Mouse (Mus musculus): ENCODE measurements at regions not wholly inside any gene's neighbourhood (a gene's known extent, or its start where the extent isn't known, plus 50 kb on each side); places are given as distances from the start of the nearest gene placed in this dataset.
"Not testable (repeated sequence)": the region's sequence is repeated elsewhere in the genome, so short reads cannot be mapped to it uniquely, and the experiment has no call there.

DNA sequence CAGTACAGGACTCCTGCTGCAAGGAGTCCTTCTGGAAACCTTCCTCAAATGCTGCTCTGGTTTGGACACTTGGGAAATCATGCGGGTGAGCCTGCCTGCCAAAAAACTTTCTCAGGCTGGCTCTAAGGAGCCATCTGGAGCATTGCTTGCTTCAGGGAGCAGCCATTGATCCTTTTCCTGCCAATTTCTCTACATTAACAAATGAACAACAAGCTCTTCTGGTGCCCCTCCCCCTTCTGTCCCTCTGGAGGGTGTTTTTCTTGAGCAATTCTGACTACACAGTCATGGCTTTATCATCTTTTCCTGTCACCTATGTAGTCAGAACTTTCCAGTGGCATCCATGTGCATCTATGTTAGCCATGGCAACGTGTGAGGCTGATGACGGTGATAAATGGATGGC, 84.5 kb downstream of the Fam43a start:
- DNase-seq (ENCODE audit: low spot score in 2 of 2), result peak; percentile 14 to 23

DNA sequence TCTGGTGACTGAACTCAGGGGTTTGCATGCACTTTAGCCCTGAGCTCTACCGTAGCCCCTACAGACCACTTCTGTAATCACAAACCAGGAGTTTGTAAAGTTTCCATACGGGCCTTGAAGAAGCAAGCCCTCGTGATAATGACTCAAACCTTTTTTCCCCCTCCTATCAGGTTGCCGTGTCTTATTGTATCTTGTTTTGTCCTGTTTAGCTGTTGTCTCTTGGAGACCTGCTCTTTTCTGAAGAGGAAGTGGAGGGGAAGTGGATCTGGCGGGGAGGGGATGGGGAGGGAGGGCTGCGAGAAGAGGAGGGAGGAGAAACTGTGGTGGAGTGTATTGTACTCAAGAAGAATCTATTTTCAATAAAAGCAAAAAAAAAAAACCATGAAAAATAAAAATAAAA, 87.0 kb downstream of the Fam43a start:
- DNase-seq (ENCODE audit: low spot score in 2 of 2), result no peak

DNA sequence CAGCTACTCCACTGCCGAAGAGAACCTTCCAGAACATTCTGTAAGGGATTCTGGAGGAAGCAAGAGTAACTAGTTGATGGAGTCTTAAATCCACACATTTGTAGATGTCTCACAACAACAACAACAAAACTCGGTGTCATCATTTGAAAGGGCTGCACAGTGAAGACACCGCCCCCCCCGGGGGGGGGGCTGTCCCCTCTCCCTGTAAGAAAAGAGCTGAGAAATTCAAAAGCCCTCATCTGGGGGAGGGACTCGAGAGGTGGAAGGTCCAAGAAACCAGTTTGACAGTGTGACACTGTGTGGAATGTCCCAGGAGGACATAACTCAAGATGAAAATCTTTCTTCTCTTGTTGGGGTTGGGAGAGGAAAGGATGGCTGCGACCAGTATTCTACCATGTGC, 87.7 kb downstream of the Fam43a start:
- no peak for DNase-seq (ENCODE audit: low spot score in 2 of 2)

DNA sequence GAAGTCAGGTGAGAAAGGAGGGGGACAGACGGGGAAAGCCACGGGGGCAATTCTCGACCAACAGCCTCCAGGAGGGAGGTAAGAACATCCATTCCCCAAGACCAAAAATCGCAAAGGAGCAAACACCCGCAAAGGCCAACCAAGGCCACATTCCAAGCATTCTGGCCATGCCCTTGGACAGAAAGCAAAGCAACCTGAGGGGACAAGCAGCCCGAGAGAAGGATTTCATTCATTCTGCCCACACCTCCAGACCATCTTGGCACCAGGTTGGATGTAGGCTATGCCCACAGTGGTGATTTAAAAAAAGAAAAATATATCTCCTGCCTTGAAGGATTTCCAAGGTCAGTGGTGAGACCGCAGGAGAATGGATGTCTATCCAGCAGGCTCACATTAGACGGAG, 88.2 kb downstream of the Fam43a start:
- DNase-seq (ENCODE audit: low spot score in 2 of 2), result no peak

DNA sequence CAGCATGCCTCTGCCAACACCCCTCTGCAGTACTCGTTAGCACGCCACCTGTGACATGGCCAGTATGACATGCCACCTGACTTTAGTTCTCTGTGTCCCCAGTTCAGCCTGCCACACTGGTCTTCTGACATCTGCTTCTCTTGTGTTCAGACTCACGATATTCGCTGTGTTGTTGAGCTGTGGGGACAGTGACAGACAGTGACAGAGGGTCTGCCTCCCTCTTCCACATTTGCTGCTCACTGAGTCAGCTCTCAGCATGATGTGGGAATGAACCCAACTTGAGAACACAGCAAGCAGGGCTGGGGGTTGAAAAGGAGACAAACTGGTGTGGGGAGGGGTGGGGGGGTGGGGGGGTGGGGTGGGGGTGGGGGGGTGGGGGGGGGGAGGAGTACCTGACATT, 91.0 kb downstream of the Fam43a start:
- DNase-seq (ENCODE audit: low spot score in 2 of 2), result no peak

DNA sequence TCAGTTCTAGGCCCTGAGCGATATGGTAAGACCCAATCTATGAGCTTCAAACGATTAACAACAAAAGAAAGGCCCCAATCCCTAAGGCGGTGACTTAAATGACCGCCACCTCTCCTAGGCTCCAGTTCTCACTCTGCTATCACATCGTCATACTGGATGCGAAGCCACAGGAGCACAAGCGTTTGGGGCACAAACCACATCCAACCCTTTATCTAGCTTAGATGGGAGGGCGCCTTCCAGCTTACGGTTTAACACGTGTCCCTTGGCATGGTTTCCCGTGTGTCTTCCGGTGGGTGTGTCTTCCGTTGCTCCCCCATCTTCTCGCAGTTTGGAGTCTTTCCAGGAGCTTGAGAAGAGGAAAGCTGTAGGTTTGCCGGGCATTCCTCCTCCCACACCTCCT, 92.4 kb downstream of the Fam43a start:
- DNase-seq (ENCODE audit: low spot score in 2 of 2), result no peak

DNA sequence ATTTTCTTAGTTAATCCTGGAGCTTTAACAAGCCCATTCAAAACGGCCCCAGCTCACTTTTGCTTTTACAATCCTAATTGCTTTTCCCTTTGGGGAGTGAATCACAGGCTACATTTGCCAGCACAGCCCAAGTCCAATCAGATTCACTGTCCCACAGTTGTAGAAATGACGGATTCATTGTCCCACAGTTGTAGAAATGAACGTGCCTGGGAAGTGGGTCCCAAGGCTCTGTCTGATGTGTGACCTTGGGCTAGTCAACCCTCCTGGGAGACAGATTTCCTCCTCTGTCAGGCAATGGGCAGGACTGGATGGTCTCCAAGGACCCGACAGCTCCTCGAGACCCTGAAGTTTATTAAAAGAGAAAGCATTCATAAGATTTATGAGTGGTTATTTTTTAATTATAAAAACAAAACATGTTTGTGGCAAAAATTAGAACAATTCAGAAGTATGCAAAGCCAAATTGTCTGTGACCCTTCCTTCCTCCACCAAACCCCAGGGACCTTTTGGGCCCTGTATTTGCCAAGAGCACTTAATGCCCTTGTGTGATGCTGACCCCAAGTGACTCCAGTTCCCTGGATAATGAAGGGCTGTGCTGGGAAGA, 93.1 kb downstream of the Fam43a start:
- no peak for DNase-seq (ENCODE audit: low spot score in 2 of 2)

DNA sequence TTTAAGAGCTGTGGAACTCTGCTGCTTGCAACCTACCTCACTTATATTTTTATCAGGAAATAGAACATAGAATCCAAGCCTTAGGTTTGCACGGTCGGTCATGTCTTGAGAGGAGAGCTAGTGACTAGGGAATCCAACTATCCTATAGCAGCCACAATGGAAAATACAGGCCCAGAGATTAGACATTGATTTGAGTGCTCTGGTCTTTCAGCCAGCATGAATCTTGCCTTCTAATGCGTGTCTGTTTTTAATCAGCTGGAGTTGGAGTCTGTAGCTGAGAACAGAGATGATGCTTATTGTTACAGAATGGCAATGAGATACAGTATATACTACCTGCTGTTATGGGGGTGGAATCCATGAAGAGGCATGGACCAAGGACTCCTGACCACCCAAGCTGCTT, 93.7 kb downstream of the Fam43a start:
- no peak for DNase-seq (ENCODE audit: low spot score in 2 of 2)

DNA sequence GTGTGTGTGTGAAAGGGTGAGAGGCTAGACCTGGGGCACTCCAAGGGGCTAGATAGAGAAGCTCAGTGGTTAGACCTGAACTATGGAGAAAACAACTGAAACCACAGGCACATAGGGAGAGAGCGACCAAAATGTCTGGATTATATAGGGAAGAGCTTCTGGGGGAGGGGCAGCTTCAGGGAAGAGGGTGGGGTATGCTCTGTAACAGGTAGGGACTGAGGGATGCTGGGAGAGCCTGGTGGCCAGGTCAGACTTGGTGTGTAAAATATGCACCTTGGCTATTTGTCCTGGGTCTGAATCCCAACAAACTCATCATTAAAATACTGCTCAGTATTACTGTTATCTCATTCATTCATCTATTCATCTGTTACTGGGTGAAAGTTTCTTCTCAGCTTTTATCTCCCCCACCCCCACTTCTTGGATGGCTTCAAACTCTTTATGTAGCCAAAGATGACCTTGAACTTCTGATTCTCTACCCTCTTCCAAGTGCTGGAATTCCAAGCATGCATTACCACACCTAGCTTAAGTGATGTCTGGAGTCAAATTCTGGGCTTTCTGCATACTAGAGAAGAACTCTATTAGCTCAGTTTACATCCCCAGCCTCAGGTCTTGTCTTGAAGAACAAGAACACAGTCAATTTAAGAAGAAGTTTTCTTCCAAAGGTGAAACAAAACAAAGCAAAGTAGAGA, 94.5 kb downstream of the Fam43a start:
- no peak for DNase-seq (ENCODE audit: low spot score in 2 of 2)

DNA sequence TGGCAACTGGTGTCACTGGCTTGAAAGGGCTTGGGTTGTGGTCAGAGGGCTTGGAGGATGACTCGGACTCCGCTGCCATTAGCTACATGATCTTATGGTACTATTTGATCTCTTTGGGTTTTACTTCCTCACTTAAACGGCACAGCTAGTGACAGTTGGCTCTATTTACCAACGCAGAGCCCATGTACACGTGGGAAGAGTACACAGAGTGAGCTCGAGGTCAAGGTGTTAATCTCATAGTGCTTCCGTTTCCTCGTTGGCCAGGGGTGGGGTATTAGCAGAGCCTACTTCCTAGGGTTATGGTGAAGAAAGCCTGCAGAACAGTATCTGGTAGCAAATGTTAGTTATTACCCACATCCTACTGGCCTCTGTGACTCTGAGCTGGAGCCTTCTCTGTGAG, 96.2 kb downstream of the Fam43a start:
- DNase-seq (ENCODE audit: low spot score in 2 of 2), result no peak

DNA sequence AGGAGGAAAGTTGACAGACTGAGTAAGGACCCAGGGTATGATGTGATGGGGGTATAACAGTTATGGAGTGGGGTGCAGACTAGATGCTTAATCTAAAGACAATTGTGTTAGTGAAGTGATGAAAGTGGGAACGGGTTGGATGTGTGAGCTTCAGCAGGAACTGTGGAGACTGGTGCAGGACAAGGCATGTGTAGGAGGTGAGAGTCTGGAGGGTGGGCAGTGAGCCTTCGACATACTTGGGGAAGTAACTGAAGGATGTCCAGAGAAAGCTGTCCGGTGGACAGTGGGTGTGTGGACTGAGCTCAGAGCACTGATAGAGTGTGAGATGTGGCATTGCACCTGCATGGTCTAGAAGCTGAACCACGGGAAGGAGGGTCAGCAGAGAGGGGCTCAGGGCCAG, 97.7 kb downstream of the Fam43a start:
- DNase-seq (ENCODE audit: low spot score in 2 of 2), result peak; percentile 17 to 56

DNA sequence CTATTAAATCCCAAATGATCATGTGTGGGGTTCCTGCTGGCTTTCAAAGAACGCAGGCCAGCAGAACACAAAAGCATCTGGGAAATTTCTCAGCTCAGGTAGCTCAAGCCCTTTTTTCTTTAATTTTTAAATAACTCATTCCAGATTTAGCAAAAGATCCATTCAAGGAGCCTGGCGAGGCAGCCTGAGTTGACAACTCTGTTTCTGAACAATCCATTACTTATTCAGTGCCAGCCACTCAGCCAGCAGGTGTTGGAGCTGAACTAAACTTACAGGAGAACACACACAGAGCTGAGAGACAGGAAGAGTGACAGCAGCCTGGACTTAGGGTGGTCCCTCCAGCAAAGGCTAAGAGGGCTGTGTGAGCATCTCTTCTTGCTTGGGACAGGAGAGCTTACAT, 98.3 kb downstream of the Fam43a start:
- DNase-seq (ENCODE audit: low spot score in 2 of 2), result no peak

DNA sequence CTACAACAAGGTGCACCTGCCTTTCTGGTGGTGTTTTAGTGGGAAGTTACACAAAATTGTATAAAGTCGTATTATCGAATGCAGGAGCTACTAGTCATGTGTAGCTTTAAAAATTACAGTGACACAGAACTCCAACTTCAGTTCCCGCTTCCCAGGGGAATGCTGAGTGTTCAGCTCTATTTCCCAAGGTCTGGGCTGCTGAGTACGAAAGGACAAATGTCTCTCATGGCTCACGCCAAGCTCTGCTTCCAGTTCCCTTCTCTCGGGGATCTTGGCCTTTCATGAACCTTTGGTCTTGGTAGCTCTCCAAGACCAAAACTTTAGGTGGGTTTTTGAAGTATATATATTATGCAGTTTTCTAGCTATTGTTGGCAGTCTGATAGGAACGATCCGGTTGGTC, 104.3 kb downstream of the Fam43a start:
- DNase-seq (ENCODE audit: low spot score in 2 of 2), result no peak

DNA sequence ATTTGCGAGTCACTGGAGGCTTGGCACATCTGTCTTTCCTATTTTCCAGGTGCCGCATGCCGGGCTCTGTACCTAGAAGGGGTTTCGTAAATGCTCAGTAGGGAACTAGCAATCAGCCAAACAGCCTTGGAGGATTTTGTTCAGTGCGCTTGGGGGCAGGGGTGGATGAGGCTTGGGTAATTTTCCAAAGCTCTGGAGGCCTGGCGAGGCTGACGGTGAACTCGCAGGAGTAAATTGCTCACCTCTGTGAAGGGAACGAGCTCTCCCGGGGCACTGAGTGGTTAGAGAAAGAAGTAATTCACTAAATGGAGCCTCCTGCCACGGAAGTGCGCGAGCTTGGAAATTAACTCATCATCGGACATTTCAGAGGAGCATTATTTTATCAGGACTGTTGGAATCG, 110.0 kb downstream of the Fam43a start:
- DNase-seq (ENCODE audit: low spot score in 2 of 2), result no peak

DNA sequence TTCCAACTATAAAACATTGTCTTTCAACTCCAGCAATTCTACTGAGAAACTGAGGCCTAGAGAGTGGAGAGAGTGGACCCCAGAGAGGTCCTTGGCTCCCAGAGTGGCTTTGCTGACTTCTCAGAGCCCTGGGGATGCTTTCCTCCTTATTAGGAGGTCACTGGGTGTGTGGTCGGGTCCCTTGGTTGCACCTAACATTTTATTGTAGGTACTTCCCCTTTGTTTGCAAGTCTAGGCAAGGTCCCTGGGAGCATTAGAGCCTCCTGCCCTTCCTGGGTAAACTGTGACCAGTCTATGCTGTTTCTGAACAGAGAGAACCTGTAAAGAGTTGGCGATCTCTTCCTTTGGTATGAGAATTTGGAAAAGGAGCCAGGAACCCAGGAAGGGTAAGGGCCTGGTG, 110.5 kb downstream of the Fam43a start:
- no peak for DNase-seq (ENCODE audit: low spot score in 2 of 2)

DNA sequence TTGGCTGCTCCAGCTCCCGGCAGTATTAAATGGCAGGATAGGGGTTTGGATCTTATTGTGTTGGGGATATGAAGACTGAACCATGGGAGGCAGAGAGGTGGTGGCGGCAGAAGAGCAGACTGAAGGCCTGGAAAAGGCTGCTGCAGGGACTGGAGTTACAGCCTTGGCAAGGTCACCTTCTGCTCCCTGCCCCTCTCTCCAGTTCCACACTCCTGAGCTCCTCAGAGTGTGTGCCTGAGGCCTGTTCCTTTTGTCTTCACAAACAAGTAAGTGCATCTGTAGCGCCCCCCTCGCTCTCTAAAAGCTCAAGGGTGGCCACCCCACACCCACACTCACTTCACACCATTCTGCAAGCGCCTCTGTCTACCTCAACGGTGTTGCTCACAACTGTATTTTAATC, 113.0 kb downstream of the Fam43a start:
- DNase-seq (ENCODE audit: low spot score in 2 of 2), result no peak

DNA sequence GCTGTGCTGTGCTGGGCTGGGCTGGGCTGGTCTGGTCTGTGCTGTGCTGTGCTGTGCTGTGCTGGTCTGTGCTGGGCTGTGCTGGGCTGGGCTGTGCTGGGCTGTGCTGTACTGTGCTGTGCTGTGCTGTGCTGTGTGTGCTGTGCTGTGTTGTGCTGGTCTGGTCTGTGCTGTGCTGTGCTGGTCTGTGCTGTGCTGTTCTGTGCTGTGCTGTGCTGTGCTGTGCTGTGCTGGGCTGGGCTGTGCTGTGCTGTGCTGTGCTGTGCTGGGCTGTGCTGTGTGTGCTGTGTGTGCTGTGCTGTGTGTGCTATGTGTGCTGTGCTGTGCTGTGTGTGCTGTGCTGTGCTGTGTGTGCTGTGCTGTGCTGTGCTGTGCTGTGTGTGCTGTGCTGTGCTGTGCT, 118.1 kb downstream of the Fam43a start:
- not testable (repeated sequence) for DNase-seq (ENCODE audit: low spot score in 2 of 2)

DNA sequence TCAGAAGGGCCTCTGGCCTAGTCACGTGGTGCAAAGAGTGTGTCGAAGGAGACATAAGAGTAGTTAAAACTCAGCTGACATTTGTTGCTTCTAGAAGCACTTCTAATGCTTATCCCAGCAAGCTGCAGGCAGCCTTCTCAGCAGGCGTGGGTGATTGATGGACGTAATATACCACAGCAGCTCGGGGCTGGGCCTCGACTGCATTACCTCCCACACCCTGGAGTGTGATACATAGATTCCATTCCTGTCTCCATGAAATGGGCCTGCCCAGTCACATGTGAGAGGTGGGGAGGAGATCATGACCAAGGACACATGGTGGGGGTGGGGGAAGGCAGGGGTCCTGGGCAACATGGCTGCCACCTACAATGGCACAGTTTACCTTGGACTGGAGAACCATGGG, 121.3 kb downstream of the Fam43a start:
- no peak for DNase-seq (ENCODE audit: low spot score in 2 of 2)

DNA sequence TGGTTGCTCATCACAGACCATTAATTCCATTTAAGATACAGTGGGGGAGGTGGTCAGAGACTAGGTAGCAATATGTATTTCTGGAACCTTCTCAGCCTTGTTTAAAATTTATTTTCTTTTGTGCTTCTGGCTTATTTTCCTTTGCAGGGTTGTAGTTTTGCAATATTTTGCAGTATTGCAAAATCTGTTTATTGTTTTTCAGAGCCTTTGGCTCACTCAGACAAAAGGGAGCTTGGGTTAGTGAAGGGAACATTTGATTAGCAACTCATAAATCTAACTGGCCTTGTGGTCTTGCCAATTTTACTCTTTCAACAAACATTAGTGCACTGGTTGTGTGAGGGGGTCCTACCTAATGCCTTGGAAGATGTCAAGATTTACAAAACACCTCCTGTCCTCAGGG, 121.7 kb downstream of the Fam43a start:
- no peak for DNase-seq (ENCODE audit: low spot score in 2 of 2)

DNA sequence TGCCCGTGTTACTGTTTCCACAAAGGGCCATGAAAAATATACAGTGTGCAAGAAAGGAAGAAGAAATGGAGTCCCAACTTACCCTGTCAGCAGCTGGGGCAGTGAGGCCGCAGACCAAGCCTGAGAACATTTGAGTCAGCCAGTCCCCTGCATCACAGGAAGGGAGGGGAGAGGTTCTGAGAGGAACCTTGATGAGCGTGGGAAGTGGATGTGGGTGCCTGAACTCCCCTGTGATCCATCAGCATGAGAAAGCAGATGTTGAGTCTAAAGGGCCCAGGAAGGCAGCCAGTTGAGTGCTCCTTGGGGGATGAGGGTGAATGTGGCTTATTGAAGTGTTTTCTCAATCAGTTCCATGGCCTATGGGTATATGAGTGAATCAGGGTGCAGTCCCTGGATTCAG, 122.8 kb downstream of the Fam43a start:
- no peak for DNase-seq (ENCODE audit: low spot score in 2 of 2)

DNA sequence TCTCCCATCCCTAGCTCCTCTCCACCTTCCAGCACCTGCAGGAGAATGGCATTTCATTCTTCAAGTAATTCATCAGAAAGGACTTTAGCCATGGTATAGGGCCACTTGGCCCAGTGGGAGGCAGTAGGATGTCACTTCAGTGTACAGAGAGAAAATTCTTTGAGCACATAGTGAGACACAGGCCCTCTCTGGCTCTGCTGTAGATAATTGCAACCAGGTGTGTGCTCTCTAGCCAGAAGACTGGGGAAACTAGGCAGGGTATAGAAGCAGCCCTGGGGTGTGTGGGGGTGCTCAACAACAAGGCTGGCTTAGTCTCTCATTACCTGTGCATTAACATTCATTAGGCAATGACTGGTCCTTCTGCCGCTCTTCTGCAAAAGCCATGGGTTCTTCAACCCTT, 125.1 kb downstream of the Fam43a start:
- DNase-seq (ENCODE audit: low spot score in 2 of 2), result no peak

DNA sequence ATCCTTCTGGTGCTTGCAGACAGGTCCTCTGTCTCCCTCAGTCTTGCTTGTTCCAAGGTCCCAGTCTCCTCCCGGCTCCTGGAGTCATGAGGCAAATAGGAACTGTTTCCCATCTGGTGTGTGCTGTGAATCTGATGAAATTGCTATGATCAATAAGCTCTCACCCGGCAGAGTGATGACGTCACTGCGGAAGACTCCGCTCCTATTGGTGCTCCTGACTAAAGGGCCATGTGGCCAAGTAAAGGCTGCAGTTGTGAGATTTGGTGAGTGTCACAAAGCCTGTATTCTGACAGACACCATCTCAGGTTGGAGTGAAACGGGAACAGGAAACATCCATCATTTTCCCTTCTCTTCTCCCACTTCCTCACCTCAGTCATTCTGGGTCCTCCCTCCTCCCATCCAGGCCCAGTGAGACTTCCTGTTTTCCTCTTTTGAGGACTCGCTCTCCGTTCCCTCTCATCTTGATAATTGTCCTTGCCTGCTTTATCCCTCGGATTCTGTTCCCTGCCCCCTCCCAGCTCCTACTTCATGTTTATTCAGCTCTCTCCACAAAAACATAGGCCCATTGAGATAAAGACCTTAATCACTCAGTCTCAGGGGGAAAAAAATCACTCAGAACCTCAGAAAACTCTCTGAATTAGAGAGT, 133.4 kb downstream of the Fam43a start:
- DNase-seq (ENCODE audit: low spot score in 2 of 2), result no peak

DNA sequence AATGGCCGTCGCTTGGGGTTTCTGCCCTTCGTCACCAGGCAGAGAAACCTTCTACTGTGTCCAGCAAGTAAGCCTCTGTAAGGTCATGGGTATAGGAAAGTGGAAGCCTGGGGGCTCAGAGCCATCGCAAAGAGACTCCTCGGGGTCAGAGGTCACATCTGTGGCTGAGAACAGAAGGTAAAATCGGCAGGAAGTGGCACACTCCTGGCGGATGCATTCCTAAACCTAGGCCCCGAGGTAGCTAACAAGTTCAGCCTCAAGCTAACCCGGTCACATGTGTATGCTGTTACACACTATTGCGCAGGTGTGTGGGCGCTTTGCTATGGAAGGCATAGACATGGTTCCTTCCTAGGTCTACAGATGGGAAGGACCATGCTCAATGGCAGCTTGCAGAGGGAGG, 134.0 kb downstream of the Fam43a start:
- no peak for DNase-seq (ENCODE audit: low spot score in 2 of 2)
